Mouse (Mus musculus) skeletal muscle tissue, adult 2 months (tissue): ENCODE measurements around the gene Hecw2.
A peak's percentile ranks its signal among the peaks of the same experiment; 100 is the strongest.

Experiments
- DNase-seq: peaks from one replicate; pipeline ENCODE4 v3.0.0-alpha.2; 2012; ENCODE audit warnings: low read depth, low spot score

Gene Hecw2

GRCm38 (mm10) chr1:53784291-53784720 is 410.7 kb downstream of the Hecw2 start:
- DNase-seq, result peak; percentile 22

DNA sequence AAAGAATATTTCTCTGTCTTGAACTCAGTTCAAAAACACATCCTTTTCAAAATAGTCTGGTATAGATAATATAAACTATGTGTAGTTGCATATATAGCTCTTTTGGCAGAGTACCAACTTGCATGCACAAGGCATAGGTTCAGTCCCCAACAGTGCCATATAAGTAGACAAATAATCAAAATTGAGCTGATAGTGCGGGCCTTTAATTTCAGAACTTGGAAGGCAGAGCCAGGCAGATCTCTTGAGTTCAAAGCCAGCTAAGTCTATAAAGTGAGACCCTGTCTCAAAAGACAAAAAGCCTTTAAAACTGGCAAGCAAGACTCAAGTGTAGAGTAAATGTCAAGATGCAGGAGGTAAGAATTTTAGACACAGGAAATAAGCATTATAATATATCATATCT is 412.0 kb downstream of the Hecw2 start:
- no peak for DNase-seq

- no peak for DNase-seq
Measured at GRCm38 (mm10) chr1:53782079-53782478, 412.9 kb downstream of the Hecw2 start.

DNA sequence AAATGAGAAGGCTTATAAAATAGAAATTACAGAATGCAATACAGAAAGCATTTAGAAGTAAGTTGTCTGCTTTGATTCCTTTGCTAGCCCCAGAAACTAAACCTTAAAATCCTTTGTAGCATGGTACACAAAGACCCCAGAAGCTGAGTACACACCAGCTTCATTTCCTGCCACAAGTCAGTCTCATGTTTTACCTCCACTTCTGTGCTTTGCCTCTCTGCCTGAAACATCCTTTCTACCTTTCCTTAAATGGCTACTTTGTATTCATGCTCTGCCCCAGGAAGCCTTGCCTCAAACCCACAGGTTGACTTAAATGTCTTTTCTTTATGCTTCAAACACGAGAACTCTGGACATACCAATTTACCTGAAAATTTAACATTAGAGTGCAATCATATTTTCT is 413.7 kb downstream of the Hecw2 start:
- DNase-seq, result no peak

DNA sequence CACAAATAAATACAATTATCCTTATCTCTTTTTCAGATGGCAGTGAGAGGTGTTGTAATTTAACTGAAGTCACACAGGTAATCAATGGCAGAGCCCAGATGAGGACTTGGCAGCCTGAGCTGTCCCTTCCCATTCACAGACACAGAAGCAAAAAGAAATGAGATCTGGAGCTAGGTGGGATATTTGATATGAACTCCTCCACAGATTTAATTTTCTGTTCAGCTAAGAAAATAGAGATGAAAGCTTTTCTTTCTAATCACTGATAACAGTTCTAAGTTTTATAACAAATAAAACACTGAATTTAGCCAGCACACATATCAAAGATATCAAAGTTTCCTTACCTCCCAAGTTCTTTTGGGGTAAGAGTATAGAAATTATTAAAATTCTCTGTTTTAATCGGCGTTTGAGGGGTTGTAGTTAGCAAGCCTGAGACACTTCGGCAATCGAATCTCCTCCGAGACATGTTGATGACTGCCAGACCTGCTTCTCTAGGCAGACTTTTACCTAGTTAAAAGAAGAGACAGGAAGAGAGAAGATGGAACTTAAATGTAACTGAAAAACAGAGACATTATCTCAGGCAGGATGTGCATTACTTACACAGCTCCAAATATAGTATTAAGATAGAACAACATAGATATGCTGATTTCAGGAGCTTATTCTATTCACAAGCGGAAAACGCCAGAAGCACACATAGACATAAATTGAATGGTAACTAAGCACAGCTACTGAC is 418.6 kb downstream of the Hecw2 start:
- DNase-seq, result no peak

DNA sequence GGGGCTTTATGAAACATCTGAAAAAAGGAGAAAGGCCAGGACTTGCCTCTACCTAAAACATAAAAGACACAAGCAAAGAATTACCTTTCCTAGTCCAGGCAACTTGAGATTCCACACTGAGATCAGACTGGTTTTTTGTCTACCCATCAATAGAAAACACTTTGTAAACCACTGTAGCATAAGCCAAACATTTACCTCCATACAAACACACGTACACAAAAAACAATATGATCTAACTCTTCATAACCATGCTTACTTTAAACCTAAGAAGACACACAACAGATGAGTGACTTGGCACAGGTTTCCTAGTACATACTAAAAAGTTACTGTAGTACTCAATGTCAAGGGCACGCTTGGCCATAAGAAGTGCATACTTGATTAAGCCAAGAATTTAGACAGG is 419.4 kb downstream of the Hecw2 start:
- no peak for DNase-seq

DNA sequence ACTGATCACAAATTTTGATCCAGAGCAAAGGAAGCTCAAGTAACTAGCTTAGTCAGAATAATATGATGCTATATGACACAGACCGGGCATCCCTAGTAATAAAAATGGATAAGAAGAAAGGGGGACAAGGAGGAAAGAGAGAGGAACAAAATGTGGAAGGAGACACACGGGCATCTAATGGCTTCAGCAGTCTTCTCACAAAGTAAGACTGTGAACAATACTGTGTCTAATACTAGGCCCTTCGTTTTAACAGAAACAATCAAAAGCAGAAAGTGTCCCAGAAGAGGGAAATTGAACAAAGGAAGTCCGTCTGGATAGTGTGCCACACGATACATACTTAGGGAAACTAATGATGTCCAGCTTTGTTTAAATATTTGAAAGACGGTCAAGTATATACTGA is 419.9 kb downstream of the Hecw2 start:
- no peak for DNase-seq

DNA sequence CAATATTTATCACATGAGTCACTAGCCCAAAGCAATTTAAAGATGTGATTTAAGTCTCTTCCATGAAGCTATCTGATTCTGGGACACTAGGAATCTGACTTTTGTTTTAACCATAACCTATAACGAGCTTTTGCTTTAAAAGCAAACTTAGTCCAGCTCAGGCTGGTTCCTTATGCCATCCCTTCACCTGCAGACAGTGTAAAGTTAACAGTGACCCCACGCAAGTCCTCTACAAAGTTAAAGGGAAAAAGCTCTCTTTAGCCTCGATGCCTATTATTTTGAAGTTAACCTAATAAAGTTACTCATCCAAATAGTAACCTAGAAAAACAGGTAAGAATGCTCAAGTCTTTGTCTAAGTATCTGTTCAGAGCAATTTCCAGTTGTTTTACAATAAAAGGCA is 420.4 kb downstream of the Hecw2 start:
- DNase-seq, result no peak

GRCm38 (mm10) chr1:53773994-53774393 is 421.0 kb downstream of the Hecw2 start:
- DNase-seq, result peak; percentile 52

DNA sequence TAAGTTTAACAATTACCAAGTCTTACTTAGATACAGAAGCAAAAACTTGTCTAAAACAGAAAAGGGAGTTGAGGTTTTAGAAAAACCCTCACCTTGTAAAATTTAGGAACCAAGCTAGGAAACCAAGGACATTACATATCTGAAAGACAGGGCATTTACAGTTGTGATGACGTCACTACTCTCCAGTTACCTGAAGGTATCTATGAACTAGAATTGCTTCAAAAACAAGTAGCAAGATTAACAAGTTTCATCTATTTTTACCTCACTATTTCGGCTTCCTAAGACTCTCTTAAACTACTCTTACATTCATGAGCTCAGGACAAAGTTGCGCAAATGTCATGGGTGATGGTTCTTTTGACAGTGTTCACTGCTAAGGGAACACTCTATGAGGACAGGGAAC is 422.0 kb downstream of the Hecw2 start:
- no peak for DNase-seq

GRCm38 (mm10) chr1:53771476-53771875 is 423.5 kb downstream of the Hecw2 start:
- no peak for DNase-seq

- no peak for DNase-seq
Measured at GRCm38 (mm10) chr1:53766112-53766511, 428.9 kb downstream of the Hecw2 start.

- no peak for DNase-seq
Measured at GRCm38 (mm10) chr1:53757316-53757715, 437.7 kb downstream of the Hecw2 start.
